Mouse (Mus musculus) megakaryocyte, embryonic 14.5 days (primary cell): ENCODE measurements around the gene Fgfr2. TPM values are rescaled to one million over a fixed set of nuclear protein-coding genes. Genes with fewer than 3 reads are reported as not detected.
A peak's percentile ranks its signal among the peaks of the same experiment; 100 is the strongest.

Experiments
- H3K27me3 ChIP-seq: replicated peaks from 2 replicates; pipeline ENCODE3; 2012; ENCODE audit warnings: inconsistent platforms
- H3K36me3 ChIP-seq: replicated peaks from 2 replicates; pipeline ENCODE3; 2012; ENCODE audit warnings: low read length, inconsistent platforms, mixed read lengths
- H3K4me1 ChIP-seq: 2 replicates; pipeline ENCODE4 v1.6.1; 2012; ENCODE audit warnings: inconsistent platforms
- H3K4me3 ChIP-seq: replicated peaks from 2 replicates; pipeline ENCODE3; 2012; ENCODE audit warnings: moderate library complexity, mild to moderate bottlenecking, inconsistent platforms
- H3K9me3 ChIP-seq: 2 replicates; pipeline ENCODE4 v1.6.1; 2012; ENCODE audit warnings: inconsistent platforms
- FLI1 ChIP-seq: IDR thresholded peaks from 2 replicates; pipeline ENCODE4 v1.6.1; 2012; ENCODE audit warnings: low read length, inconsistent platforms, mixed read lengths
- GATA1 ChIP-seq: IDR thresholded peaks from 3 replicates; pipeline ENCODE4 v1.6.1; 2012; ENCODE audit warnings: mixed read lengths, low read length, inconsistent platforms, borderline replicate concordance
- polyA plus RNA-seq: library from polyadenylated mRNA; stranded (reverse); fragments of >175 nt; gene quantifications from 2 replicates; pipeline ENCODE4 v1.2.3, GENCODE M21; 2012; ENCODE audit warnings: low replicate concordance; ENCODE audit not compliant: insufficient read depth

The Fgfr2 gene
- polyA plus RNA-seq, 1 experiment = 0.45 TPM

GRCm38 (mm10) chr7:132803336-132803735, 319.8 kb downstream of the Fgfr2 start:
- H3K4me3 ChIP-seq = peak overlapping the region; percentile 57
- peaks cover 86% of the 10 kb centered on the region for H3K36me3 ChIP-seq
- peaks cover 100% of the 10 kb centered on the region for H3K4me1 ChIP-seq
- TF ChIP-seq GATA1 (no peak), FLI1 (no peak)
- no peaks in the 10 kb centered on the region for H3K27me3 ChIP-seq
- H3K9me3 ChIP-seq = no peaks in the 10 kb centered on the region

- Histone ChIP-seq H3K4me1 (peaks cover 100% of the 10 kb centered on the region), H3K36me3 (peaks cover 91% of the 10 kb centered on the region), H3K4me3 (peak overlapping the region; percentile 23), H3K27me3 (no peaks in the 10 kb centered on the region), H3K9me3 (no peaks in the 10 kb centered on the region)
- TF ChIP-seq GATA1 (no peak), FLI1 (no peak)
Observed at GRCm38 (mm10) chr7:132802691-132803090, 320.5 kb downstream of the Fgfr2 start.

GRCm38 (mm10) chr7:132802066-132802465, 321.1 kb downstream of the Fgfr2 start:
- H3K27me3 ChIP-seq = no peaks in the 10 kb centered on the region
- no peak for TF ChIP-seq GATA1
- no peak for TF ChIP-seq FLI1
- peaks cover 90% of the 10 kb centered on the region for H3K36me3 ChIP-seq
- peak overlapping the region; percentile 29 for H3K4me3 ChIP-seq
- peaks cover 100% of the 10 kb centered on the region for H3K4me1 ChIP-seq
- H3K9me3 ChIP-seq = no peaks in the 10 kb centered on the region

GRCm38 (mm10) chr7:132801509-132801908, 321.6 kb downstream of the Fgfr2 start:
- no peaks in the 10 kb centered on the region for H3K27me3 ChIP-seq
- no peak for TF ChIP-seq GATA1
- no peak for TF ChIP-seq FLI1
- H3K4me1 ChIP-seq = peaks cover 97% of the 10 kb centered on the region
- peaks cover 88% of the 10 kb centered on the region for H3K36me3 ChIP-seq
- no peaks in the 10 kb centered on the region for H3K9me3 ChIP-seq
- H3K4me3 ChIP-seq = peak overlapping the region; percentile 29

- peaks cover 88% of the 10 kb centered on the region for H3K36me3 ChIP-seq
- H3K4me3 ChIP-seq = no peak overlapping the region
- H3K4me1 ChIP-seq = peaks cover 97% of the 10 kb centered on the region
- no peak for TF ChIP-seq GATA1
- no peak for TF ChIP-seq FLI1
- no peaks in the 10 kb centered on the region for H3K9me3 ChIP-seq
- no peaks in the 10 kb centered on the region for H3K27me3 ChIP-seq
Observed at GRCm38 (mm10) chr7:132800868-132801267, 322.3 kb downstream of the Fgfr2 start.

- peaks cover 88% of the 10 kb centered on the region for H3K36me3 ChIP-seq
- H3K9me3 ChIP-seq = no peaks in the 10 kb centered on the region
- peak overlapping the region; percentile 73 for H3K4me3 ChIP-seq
- H3K27me3 ChIP-seq = no peaks in the 10 kb centered on the region
- TF ChIP-seq GATA1 (peak; percentile 72; the same call in 2 of the 3 replicates), FLI1 (0 out of 2 replicates have a peak, but pooled peaks have one; percentile 33)
- peaks cover 97% of the 10 kb centered on the region for H3K4me1 ChIP-seq
Observed at GRCm38 (mm10) chr7:132799119-132800016, 323.8 kb downstream of the Fgfr2 start.

- H3K9me3 ChIP-seq = no peaks in the 10 kb centered on the region
- TF ChIP-seq GATA1 (no peak), FLI1 (no peak)
- H3K27me3 ChIP-seq = no peaks in the 10 kb centered on the region
- peaks cover 97% of the 10 kb centered on the region for H3K4me1 ChIP-seq
- H3K36me3 ChIP-seq = peaks cover 85% of the 10 kb centered on the region
- H3K4me3 ChIP-seq = no peak overlapping the region
Observed at GRCm38 (mm10) chr7:132795141-132795540, 328.0 kb downstream of the Fgfr2 start.

- Histone ChIP-seq H3K4me3 (no peak overlapping the region), H3K9me3 (no peaks in the 10 kb centered on the region), H3K4me1 (peaks cover 95% of the 10 kb centered on the region), H3K36me3 (peaks cover 88% of the 10 kb centered on the region), H3K27me3 (no peaks in the 10 kb centered on the region)
- TF ChIP-seq FLI1 (no peak), GATA1 (no peak)
Observed at GRCm38 (mm10) chr7:132793467-132793866, 329.7 kb downstream of the Fgfr2 start.

- no peak for TF ChIP-seq GATA1
- no peak for TF ChIP-seq FLI1
- Histone ChIP-seq H3K36me3 (peaks cover 74% of the 10 kb centered on the region), H3K27me3 (no peaks in the 10 kb centered on the region), H3K9me3 (no peaks in the 10 kb centered on the region), H3K4me3 (peak overlapping the region; percentile 40), H3K4me1 (peaks cover 99% of the 10 kb centered on the region)
Observed at GRCm38 (mm10) chr7:132790447-132791219, 332.5 kb downstream of the Fgfr2 start.
